In genomic region chr13:52198649-52199348, GRCm38 (mm10) we compare ENCODE assay signal across 29 mouse cellular contexts.
DNase-seq lines count a peak whose midpoint lies in the region; ATAC-seq and TF ChIP-seq lines count a peak whose summit lies in the region.
"Had no signal": no experiment of that assay in that cellular context is flagged by ENCODE, and none has a peak within 500 bp of the region (broad histone marks: within the 10 kb centered on the region; RNA-seq: fewer than 3 reads in every experiment).

No protein-coding gene starts in this region.

- H3K27ac ChIP-seq in gastrocnemius, adult 2 months: no peak overlapping the region
- no peak overlapping the region for H3K27ac ChIP-seq in kidney, adult 2 months (ENCODE audit: insufficient read depth, low read depth, low read length)
- 0 out of 2 replicates have a peak overlapping the region, but pooled peaks have one; percentile 0 for H3K27ac ChIP-seq in midbrain, embryonic 10.5 days (replicated peaks)
- no peak overlapping the region for H3K27ac ChIP-seq in midbrain, embryonic 16.5 days (ENCODE audit: low read length)
- no peak overlapping the region for H3K27ac ChIP-seq in stomach, postnatal 0 days (replicated peaks)
- H3K27ac ChIP-seq: embryonic facial prominence, embryonic 12.5 days; forebrain, embryonic 12.5 days; heart, embryonic 15.5 days; layer of hippocampus, adult 2 months; liver, embryonic 13.5 days; lung, embryonic 15.5 days; neural tube, embryonic 12.5 days had no signal

- no peak overlapping the region for H3K4me3 ChIP-seq in gastrocnemius, adult 2 months
- H3K4me3 ChIP-seq in kidney, adult 2 months (ENCODE audit: insufficient read depth, low read depth, low read length): no peak overlapping the region
- H3K4me3 ChIP-seq in midbrain, embryonic 10.5 days: no peak overlapping the region
- no peak overlapping the region for H3K4me3 ChIP-seq in midbrain, embryonic 16.5 days (ENCODE audit: low read depth, low read length)
- no peak overlapping the region for H3K4me3 ChIP-seq in stomach, postnatal 0 days (ENCODE audit: low read depth, low read length)
- H3K4me3 ChIP-seq: embryonic facial prominence, embryonic 12.5 days; forebrain, embryonic 12.5 days; heart, embryonic 15.5 days; layer of hippocampus, adult 2 months; liver, embryonic 13.5 days; lung, embryonic 15.5 days; neural tube, embryonic 12.5 days had no signal

- TF ChIP-seq POLR2A in kidney, adult 2 months (IDR thresholded peaks at IDR 0.05; ENCODE audit: low read depth, low read length): no peak

- 86% methylated on average over 7 of the region's 7 CpGs for WGBS in kidney, adult 2 months
- WGBS in midbrain, embryonic 10.5 days: 74% methylated on average over 7 of the region's 7 CpGs
- WGBS in midbrain, embryonic 16.5 days: 82% methylated on average over 7 of the region's 7 CpGs
- WGBS in stomach, postnatal 0 days: 86% methylated on average over 7 of the region's 7 CpGs

- no peak for DNase-seq in gastrocnemius, adult 2 months
- no peak for DNase-seq in gastrocnemius, postnatal 25 days
- no peak for DNase-seq in kidney, adult 2 months
- no peak for DNase-seq in kidney, postnatal 36 days
- no peak for DNase-seq in midbrain, embryonic 10.5 days (ENCODE audit: low spot score)
- no peak for DNase-seq in stomach, postnatal 0 days (ENCODE audit: low spot score)
- DNase-seq in frontal cortex, adult 2 months (ENCODE audit: extremely low spot score in 1 of 2, low spot score in 1 of 2): no peak
- DNase-seq: adrenal gland, postnatal 10 days; cerebellum, adult 2 months; cerebellum, postnatal 25 days; gastrocnemius, postnatal 14 days; heart, postnatal 4 days; kidney, adult 18-20 months; kidney, postnatal 14 days; liver, embryonic 13.5 days; retina, postnatal 1 day; right cerebral cortex, postnatal 25 days; spleen, adult 18-20 months; thymus, postnatal 14 days had no signal

- peak; percentile 28 for TF ChIP-seq CTCF in gastrocnemius, adult 2 months (IDR thresholded peaks at IDR 0.05)
- TF ChIP-seq CTCF in kidney, adult 2 months (conservative IDR thresholded peaks at IDR 0.05; ENCODE audit: insufficient read depth, insufficient read length, low read depth, low read length): 0 out of 2 replicates have a peak, but pooled peaks have one; percentile 27
- TF ChIP-seq CTCF in stomach, postnatal 0 days (IDR thresholded peaks at IDR 0.05; ENCODE audit: low read depth): peak; percentile 48

- H3K4me2 ChIP-seq in midbrain, embryonic 16.5 days (ENCODE audit: low read length): no peak overlapping the region
- H3K4me2 ChIP-seq in stomach, postnatal 0 days (replicated peaks; ENCODE audit: low read depth): no peak overlapping the region
- H3K4me2 ChIP-seq: embryonic facial prominence, embryonic 12.5 days; forebrain, embryonic 12.5 days; heart, embryonic 15.5 days; liver, embryonic 13.5 days; lung, embryonic 15.5 days; midbrain, embryonic 11.5 days; neural tube, embryonic 12.5 days had no signal

- no peak for TF ChIP-seq EP300 in stomach, postnatal 0 days (optimal IDR thresholded peaks at IDR 0.05)

- no peak overlapping the region for H3K9ac ChIP-seq in midbrain, embryonic 16.5 days (ENCODE audit: low read depth, low read length)
- H3K9ac ChIP-seq in stomach, postnatal 0 days (ENCODE audit: low read length): no peak overlapping the region
- H3K9ac ChIP-seq: embryonic facial prominence, embryonic 12.5 days; forebrain, embryonic 12.5 days; heart, embryonic 15.5 days; liver, embryonic 13.5 days; lung, embryonic 15.5 days; neural tube, embryonic 12.5 days had no signal

- no peaks in the 10 kb centered on the region for H3K36me3 ChIP-seq in kidney, adult 2 months (ENCODE audit: control insufficient read depth, insufficient read depth, low read length)
- H3K36me3 ChIP-seq in midbrain, embryonic 10.5 days: no peaks in the 10 kb centered on the region
- H3K36me3 ChIP-seq in midbrain, embryonic 16.5 days (ENCODE audit: control insufficient read depth, insufficient read depth, low read length): no peaks in the 10 kb centered on the region
- H3K36me3 ChIP-seq in stomach, postnatal 0 days (ENCODE audit: control insufficient read depth, insufficient read depth, low read length): no peaks in the 10 kb centered on the region
- H3K36me3 ChIP-seq: embryonic facial prominence, embryonic 12.5 days; forebrain, embryonic 12.5 days; heart, embryonic 15.5 days; liver, embryonic 13.5 days; lung, embryonic 15.5 days; neural tube, embryonic 12.5 days had no signal

- H3K9me3 ChIP-seq in midbrain, embryonic 10.5 days (replicated peaks): no peaks in the 10 kb centered on the region
- H3K9me3 ChIP-seq in midbrain, embryonic 16.5 days (replicated peaks; ENCODE audit: control insufficient read depth, low read length, poor library complexity, severe bottlenecking): no peaks in the 10 kb centered on the region
- no peaks in the 10 kb centered on the region for H3K9me3 ChIP-seq in stomach, postnatal 0 days (ENCODE audit: control insufficient read depth, low read length)
- H3K9me3 ChIP-seq: embryonic facial prominence, embryonic 12.5 days; forebrain, embryonic 12.5 days; heart, embryonic 15.5 days; liver, embryonic 13.5 days; lung, embryonic 15.5 days; neural tube, embryonic 12.5 days had no signal

- ATAC-seq in midbrain, embryonic 16.5 days: no peak
- 0 out of 2 replicates have a peak, but pooled peaks have one; percentile 6 for ATAC-seq in stomach, postnatal 0 days (ENCODE audit: low FRiP score, low TSS enrichment)
- ATAC-seq: activated CD4-positive, CD25-positive, alpha-beta regulatory T cell, adult 4 months; Patski had no signal

- no peaks in the 10 kb centered on the region for H3K4me1 ChIP-seq in kidney, adult 2 months (ENCODE audit: control insufficient read depth, insufficient read depth, low read length)
- peaks cover 34% of the 10 kb centered on the region for H3K4me1 ChIP-seq in midbrain, embryonic 10.5 days
- H3K4me1 ChIP-seq in midbrain, embryonic 16.5 days (ENCODE audit: control insufficient read depth, insufficient read depth, low read length): no peaks in the 10 kb centered on the region; the same call in 1 of the 2 replicates
- no peaks in the 10 kb centered on the region for H3K4me1 ChIP-seq in stomach, postnatal 0 days (replicated peaks; ENCODE audit: control insufficient read depth, insufficient read depth)
- H3K4me1 ChIP-seq: liver, embryonic 13.5 days; lung, embryonic 15.5 days had no signal

- intact Hi-C loops in gastrocnemius, adult 2 months (cut with DNase I): no loop called here

- H3K27me3 ChIP-seq in kidney, adult 2 months (replicated peaks; ENCODE audit: control insufficient read depth, insufficient read depth, low read length): no peaks in the 10 kb centered on the region
- H3K27me3 ChIP-seq in midbrain, embryonic 10.5 days (ENCODE audit: low read depth, poor library complexity, severe bottlenecking): peaks cover 72% of the 10 kb centered on the region
- 0 out of 2 replicates have a peak, but pooled peaks cover 4% of the 10 kb centered on the region for H3K27me3 ChIP-seq in midbrain, embryonic 16.5 days (ENCODE audit: control insufficient read depth, insufficient read depth, low read depth, low read length)
- no peaks in the 10 kb centered on the region for H3K27me3 ChIP-seq in stomach, postnatal 0 days (ENCODE audit: control insufficient read depth, insufficient read depth, low read length)
- H3K27me3 ChIP-seq: embryonic facial prominence, embryonic 12.5 days; heart, embryonic 15.5 days; liver, embryonic 13.5 days; lung, embryonic 15.5 days; Patski had no signal
